Mouse (Mus musculus) midbrain, embryonic 11.5 days (tissue): ENCODE data around the gene Tmem259. TPM values are rescaled to one million over a fixed set of nuclear protein-coding genes. Genes with fewer than 3 reads are reported as not detected.

ENCODE experiments used
- ATAC-seq: fragments of 200-750 bp; cut with Nextera tagmentation; 2 replicates; pipeline ENCODE4 v1.8.0; 2017; ENCODE audit warnings: moderate TSS enrichment, moderate library complexity; ENCODE audit not compliant: low FRiP score
- DNase-seq: peaks from one replicate; pipeline ENCODE4 v3.0.0; 2015; ENCODE audit warnings: low spot score; ENCODE audit errors: missing footprints
- H3K27ac ChIP-seq: fragments of 300-500 bp; sonication (generic); 2 replicates; pipeline ENCODE4 v1.5.1; 2014; ENCODE audit warnings: low read depth, low read length
- H3K27me3 ChIP-seq: fragments of 300-500 bp; sonication (generic); 2 replicates; pipeline ENCODE4 v1.6.1; 2014; ENCODE audit warnings: mild to moderate bottlenecking, low read length, moderate library complexity, mixed read lengths; ENCODE audit not compliant: control insufficient read depth, insufficient read depth
- H3K36me3 ChIP-seq: fragments of 300-500 bp; sonication (generic); 2 replicates; pipeline ENCODE4 v1.6.1; 2014; ENCODE audit warnings: mild to moderate bottlenecking, low read length, moderate library complexity, mixed read lengths; ENCODE audit not compliant: control insufficient read depth, insufficient read depth
- H3K4me1 ChIP-seq: fragments of 300-500 bp; sonication (generic); 2 replicates; pipeline ENCODE4 v1.6.1; 2014; ENCODE audit warnings: low read length; ENCODE audit not compliant: control insufficient read depth, insufficient read depth
- H3K4me2 ChIP-seq: fragments of 300-500 bp; sonication (generic); 2 replicates; pipeline ENCODE4 v1.6.1; 2014; ENCODE audit warnings: mild to moderate bottlenecking, moderate library complexity
- H3K4me3 ChIP-seq: fragments of 300-500 bp; sonication (generic); 2 replicates; pipeline ENCODE4 v1.5.1; 2014; ENCODE audit warnings: low read depth, low read length
- H3K9ac ChIP-seq: fragments of 300-500 bp; sonication (generic); 2 replicates; pipeline ENCODE4 v1.6.1; 2014; ENCODE audit warnings: low read length
- H3K9me3 ChIP-seq: fragments of 300-500 bp; sonication (generic); 2 replicates; pipeline ENCODE4 v1.6.1; 2016; ENCODE audit warnings: low read length; ENCODE audit not compliant: control insufficient read depth
- WGBS: fragments of 180-500 bp; shearing (Covaris S2); extraction: QIAGEN DNeasy Blood & Tissue Kit; methylation state at CpG from one replicate; pipeline ENCODE4 v1.1.7; 2014; 5-methylcytosine and 5-hydroxymethylcytosine counted together
- polyA plus RNA-seq: library from polyadenylated mRNA; unstranded; fragments of >200 nt; fragmentation: Nextera tagmentation; extraction: Ambion mirVana; gene quantifications from 2 replicates; pipeline ENCODE4 v1.2.1, GENCODE M21; 2014

The Tmem259 gene
- polyA plus RNA-seq, 1 experiment from 2014 or later: 13.5 TPM

DNA sequence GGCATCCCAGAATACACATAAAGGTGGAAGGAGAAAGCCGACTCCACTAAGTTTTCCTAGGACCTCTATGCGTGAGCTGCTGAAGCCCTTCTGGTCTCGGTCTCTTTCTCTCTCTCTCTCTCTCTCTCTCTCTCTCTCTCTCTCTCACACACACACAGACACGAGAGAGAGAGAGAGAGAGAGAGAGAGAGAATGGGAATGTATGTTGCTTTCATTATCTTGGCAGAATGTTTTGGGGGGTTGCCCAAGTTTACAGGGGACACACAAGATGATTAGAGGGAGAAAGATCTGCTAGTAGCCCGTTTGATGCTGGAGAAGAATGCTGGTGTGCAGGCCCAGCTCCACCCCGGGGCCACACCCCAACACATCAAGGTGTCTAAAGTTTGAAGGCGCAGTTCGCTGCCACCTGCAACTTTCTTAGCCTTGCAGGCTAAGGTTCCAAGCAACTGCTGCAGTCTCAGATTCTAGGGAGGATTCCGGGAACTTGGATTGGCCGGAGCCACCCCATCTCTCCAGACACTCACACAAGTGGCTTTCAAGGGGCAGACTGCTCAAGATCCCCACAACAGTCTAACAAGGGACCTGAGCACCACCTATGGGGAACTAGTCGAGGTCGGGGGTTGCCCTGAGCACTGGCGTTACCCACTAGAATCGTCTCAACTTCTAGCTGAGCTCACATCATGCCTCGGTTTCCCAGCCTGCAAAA lies 58.2 kb downstream of the Tmem259 start:
- H3K36me3 ChIP-seq: no peaks in the 10 kb centered on the region
- ATAC-seq (no peak), DNase-seq (peak; percentile 89)
- peak overlapping the region; percentile 25; the same call in 1 of the 2 replicates for H3K27ac ChIP-seq
- peak overlapping the region; percentile 82 for H3K9ac ChIP-seq
- peaks cover 27% of the 10 kb centered on the region for H3K27me3 ChIP-seq
- 17% methylated on average over 14 of the region's 15 CpGs for WGBS
- H3K4me2 ChIP-seq: peak overlapping the region; percentile 86
- H3K4me3 ChIP-seq: peak overlapping the region; percentile 89
- H3K9me3 ChIP-seq: no peaks in the 10 kb centered on the region
- H3K4me1 ChIP-seq: peaks cover 27% of the 10 kb centered on the region

DNA sequence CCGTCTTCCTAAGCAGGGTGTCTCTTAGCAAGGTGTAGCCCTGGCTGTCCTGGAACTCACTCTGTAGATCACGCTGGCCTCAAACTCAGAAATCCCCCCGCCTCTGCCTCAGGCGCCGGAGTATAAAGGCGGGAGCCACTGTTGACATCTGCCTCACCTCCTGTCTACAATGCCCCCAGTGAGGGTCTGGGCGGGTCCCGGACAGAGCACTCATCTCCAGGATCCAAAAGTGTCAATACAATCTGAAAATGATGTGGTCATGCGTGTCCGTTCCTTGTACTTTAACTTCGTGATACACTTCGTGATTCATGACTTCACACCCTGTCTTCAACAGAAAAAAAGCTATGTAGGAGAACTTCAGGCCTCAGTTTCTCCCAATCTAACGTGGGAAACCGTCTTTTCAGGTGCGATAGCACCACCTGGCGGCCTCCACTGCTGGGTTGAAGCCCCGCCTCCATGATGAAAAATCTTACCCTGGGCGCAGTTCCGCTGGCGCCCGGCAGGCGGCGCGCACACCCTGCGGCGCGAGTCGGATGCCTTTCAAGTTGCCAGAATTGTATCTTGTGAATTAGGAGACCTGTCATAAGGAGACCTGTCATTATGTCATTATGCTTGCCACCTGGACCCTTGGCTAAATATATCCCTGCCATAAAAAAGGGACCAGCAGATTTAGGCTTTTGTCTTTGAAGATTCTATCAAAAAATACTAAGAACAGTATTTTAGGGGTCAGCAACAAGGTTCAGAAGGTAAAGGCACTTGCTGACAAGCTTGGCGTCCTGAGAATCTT lies 58.9 kb downstream of the Tmem259 start:
- H3K27ac ChIP-seq: no peak overlapping the region
- 11% methylated on average over 29 of the region's 29 CpGs for WGBS
- no peak overlapping the region for H3K4me2 ChIP-seq
- no peaks in the 10 kb centered on the region for H3K9me3 ChIP-seq
- no peak overlapping the region for H3K4me3 ChIP-seq
- peaks cover 33% of the 10 kb centered on the region for H3K4me1 ChIP-seq
- no peak overlapping the region for H3K9ac ChIP-seq
- H3K36me3 ChIP-seq: no peaks in the 10 kb centered on the region
- DNase-seq (peak; percentile 99), ATAC-seq (0 out of 2 replicates have a peak, but pooled peaks have one; percentile 4)
- H3K27me3 ChIP-seq: peaks cover 34% of the 10 kb centered on the region

Other genes with a start within 250 kb of the Tmem259 start
- 28.5 and 31.2 TPM in 2 replicates for gene Polrmt, start 237.7 kb downstream of the Tmem259 start, polyA plus RNA-seq
- 0.08 and 0.32 TPM in 2 replicates for gene Fgf22, start 229.3 kb downstream of the Tmem259 start, polyA plus RNA-seq
- gene Rnf126, start 217.4 kb downstream of the Tmem259 start, polyA plus RNA-seq: 69.9 and 81.9 TPM in 2 replicates
- 0.60 and 1.2 TPM in 2 replicates for gene Fstl3, start 207.1 kb downstream of the Tmem259 start, polyA plus RNA-seq
- gene Prss57, start 193.4 kb downstream of the Tmem259 start, polyA plus RNA-seq: 0.10 and 0.40 TPM in 2 replicates
- 109 and 129 TPM in 2 replicates for gene Palm, start 190.8 kb downstream of the Tmem259 start, polyA plus RNA-seq
- 0.41 TPM in 1 of 2 replicates, not detected in the other for gene Misp, start 163.3 kb downstream of the Tmem259 start, polyA plus RNA-seq
- 147 and 176 TPM in 2 replicates for gene Ptbp1, start 129.9 kb downstream of the Tmem259 start, polyA plus RNA-seq
- 11.9 and 12.1 TPM in 2 replicates for gene Prtn3, start 109.9 kb downstream of the Tmem259 start, polyA plus RNA-seq
- gene Plppr3, start 109.7 kb downstream of the Tmem259 start, polyA plus RNA-seq: 112 and 117 TPM in 2 replicates
- 0.18 TPM in 1 of 2 replicates, not detected in the other for gene Elane, start 98.1 kb downstream of the Tmem259 start, polyA plus RNA-seq
- gene Cfd, start 93.5 kb downstream of the Tmem259 start, polyA plus RNA-seq: not detected in 2 replicates
- gene Med16, start 75.4 kb downstream of the Tmem259 start, polyA plus RNA-seq: 39.7 and 45.7 TPM in 2 replicates
- gene Gm26602, start 73.5 kb downstream of the Tmem259 start, polyA plus RNA-seq: 20.6 and 25.6 TPM in 2 replicates
- gene Kiss1r, start 67.4 kb downstream of the Tmem259 start, polyA plus RNA-seq: 0.34 and 0.61 TPM in 2 replicates
- 127 and 135 TPM in 2 replicates for gene R3hdm4, start 63.1 kb downstream of the Tmem259 start, polyA plus RNA-seq
- 4.2 and 6.2 TPM in 2 replicates for gene Arid3a, start 57.3 kb downstream of the Tmem259 start, polyA plus RNA-seq
- gene Wdr18, start 24.2 kb downstream of the Tmem259 start, polyA plus RNA-seq: 92.7 and 98.4 TPM in 2 replicates
- gene Grin3b, start 13.6 kb downstream of the Tmem259 start, polyA plus RNA-seq: 0.22 and 0.38 TPM in 2 replicates
- 158 and 160 TPM in 2 replicates for gene Cnn2, start 4.3 kb upstream of the Tmem259 start, polyA plus RNA-seq
- gene Abca7, start 12.2 kb upstream of the Tmem259 start, polyA plus RNA-seq: 2.8 and 2.9 TPM in 2 replicates
- gene Arhgap45, start 32.3 kb upstream of the Tmem259 start, polyA plus RNA-seq: 3.6 and 3.8 TPM in 2 replicates
- 200 and 225 TPM in 2 replicates for gene Polr2e, start 55.5 kb upstream of the Tmem259 start, polyA plus RNA-seq
- gene Gpx4, start 62.8 kb upstream of the Tmem259 start, polyA plus RNA-seq: 581 and 594 TPM in 2 replicates
- 7.0 and 7.3 TPM in 2 replicates for gene Sbno2, start 121.2 kb upstream of the Tmem259 start, polyA plus RNA-seq
- gene Stk11, start 131.5 kb upstream of the Tmem259 start, polyA plus RNA-seq: 18.5 and 23.1 TPM in 2 replicates
- 329 and 355 TPM in 2 replicates for gene Atp5d, start 154.3 kb upstream of the Tmem259 start, polyA plus RNA-seq
- gene Cbarp, start 156.5 kb upstream of the Tmem259 start, polyA plus RNA-seq: 11.1 and 11.8 TPM in 2 replicates
- gene Midn, start 163.9 kb upstream of the Tmem259 start, polyA plus RNA-seq: 66.0 and 71.3 TPM in 2 replicates
- 81.5 and 87.1 TPM in 2 replicates for gene Cirbp, start 181.7 kb upstream of the Tmem259 start, polyA plus RNA-seq
- gene 1600002K03Rik, start 188.6 kb upstream of the Tmem259 start, polyA plus RNA-seq: 8.0 and 8.7 TPM in 2 replicates
- 78.1 and 91.7 TPM in 2 replicates for gene Efna2, start 195.2 kb upstream of the Tmem259 start, polyA plus RNA-seq
- gene Mum1, start 242.1 kb upstream of the Tmem259 start, polyA plus RNA-seq: 134 and 142 TPM in 2 replicates